Mouse (Mus musculus) liver, embryonic 11.5 days (tissue): ENCODE results near the gene Tbp. TPM values are rescaled to one million over a fixed set of nuclear protein-coding genes. Genes with fewer than 3 reads are reported as not detected.
"Not testable (repeated sequence)": the region's sequence is repeated elsewhere in the genome, so short reads cannot be mapped to it uniquely, and the experiment has no call there.

ENCODE experiments used
- ATAC-seq: fragments of 200-750 bp; cut with Nextera tagmentation; replicated peaks from 2 replicates; pipeline ENCODE4 v1.8.0; 2017; ENCODE audit warnings: moderate number of reproducible peaks, mild to moderate bottlenecking, moderate TSS enrichment, moderate library complexity; ENCODE audit not compliant: low FRiP score
- DNase-seq: peaks from one replicate; pipeline ENCODE4 v3.0.0-alpha.2; 2017; ENCODE audit warnings: low spot score
- H3K27ac ChIP-seq: fragments of 300-500 bp; sonication (generic); 2 replicates; pipeline ENCODE4 v1.5.1; 2014; ENCODE audit warnings: mild to moderate bottlenecking, low read depth, low read length, control low read depth
- H3K27me3 ChIP-seq: fragments of 300-500 bp; sonication (generic); replicated peaks from 2 replicates; pipeline ENCODE4 v1.6.1; 2014; ENCODE audit warnings: low read length, mixed read lengths; ENCODE audit not compliant: control insufficient read depth, insufficient read depth
- H3K36me3 ChIP-seq: fragments of 300-500 bp; sonication (generic); 2 replicates; pipeline ENCODE4 v1.6.1; 2014; ENCODE audit warnings: mild to moderate bottlenecking, low read length, moderate library complexity, mixed read lengths; ENCODE audit not compliant: control insufficient read depth, insufficient read depth
- H3K4me1 ChIP-seq: fragments of 300-500 bp; sonication (generic); replicated peaks from 2 replicates; pipeline ENCODE4 v1.6.1; 2014; ENCODE audit warnings: low read length, mixed read lengths; ENCODE audit not compliant: control insufficient read depth, insufficient read depth
- H3K4me2 ChIP-seq: fragments of 300-500 bp; sonication (generic); 2 replicates; pipeline ENCODE4 v1.6.1; 2014; ENCODE audit warnings: mild to moderate bottlenecking, control low read depth, moderate library complexity
- H3K4me3 ChIP-seq: fragments of 300-500 bp; sonication (generic); 2 replicates; pipeline ENCODE4 v1.5.1; 2014; ENCODE audit warnings: low read depth, low read length, control low read depth
- H3K9ac ChIP-seq: fragments of 300-500 bp; sonication (generic); 2 replicates; pipeline ENCODE4 v1.6.1; 2014; ENCODE audit warnings: low read depth, low read length, control low read depth
- H3K9me3 ChIP-seq: fragments of 300-500 bp; sonication (generic); 2 replicates; pipeline ENCODE4 v1.6.1; 2016; ENCODE audit warnings: low read length, inconsistent platforms, mixed read lengths; ENCODE audit not compliant: control insufficient read depth
- WGBS: fragments of 180-500 bp; shearing (Covaris S2); extraction: QIAGEN DNeasy Blood & Tissue Kit; methylation state at CpG from one replicate; pipeline ENCODE4 v1.1.7; 2014; 5-methylcytosine and 5-hydroxymethylcytosine counted together
- polyA plus RNA-seq: library from polyadenylated mRNA; unstranded; fragments of >200 nt; fragmentation: Nextera tagmentation; extraction: Ambion mirVana; gene quantifications from 2 replicates; pipeline ENCODE4 v1.2.1, GENCODE M21; 2014

Tbp gene
- polyA plus RNA-seq, 1 experiment from 2014 or later = 54.3 TPM

GRCm38 (mm10) chr17:15527811-15528136 lies 28.1 kb downstream of the Tbp start:
- no peaks in the 10 kb centered on the region for H3K27me3 ChIP-seq

GRCm38 (mm10) chr17:15528887-15529286 lies 29.2 kb downstream of the Tbp start:
- Histone ChIP-seq H3K4me1 (peaks cover 11% of the 10 kb centered on the region; the same call in 1 of the 2 replicates), H3K4me3 (no peak overlapping the region), H3K9me3 (no peaks in the 10 kb centered on the region), H3K4me2 (no peak overlapping the region), H3K27me3 (no peaks in the 10 kb centered on the region), H3K27ac (no peak overlapping the region), H3K9ac (no peak overlapping the region), H3K36me3 (peaks cover 6% of the 10 kb centered on the region; the same call in 1 of the 2 replicates)
- no peak for ATAC-seq
- DNase-seq = no peak
- WGBS = 59% methylated on average over 2 of the region's 2 CpGs

More at GRCm38 (mm10) chr17:15527811-15528136, 28.1 kb downstream of the Tbp start:
- Histone ChIP-seq H3K36me3 (peaks cover 6% of the 10 kb centered on the region; the same call in 1 of the 2 replicates), H3K4me3 (peak overlapping the region; percentile 93), H3K4me2 (peak overlapping the region; percentile 92), H3K4me1 (peaks cover 11% of the 10 kb centered on the region; the same call in 1 of the 2 replicates), H3K27ac (peak overlapping the region; percentile 79; the same call in 1 of the 2 replicates), H3K9me3 (no peaks in the 10 kb centered on the region), H3K9ac (peak overlapping the region; percentile 93)
- 43% methylated on average over 3 of the region's 3 CpGs for WGBS
- no peak for ATAC-seq
- DNase-seq = no peak

- no peak overlapping the region for H3K27ac ChIP-seq
- DNase-seq = no peak
- WGBS = 12% methylated on average over 5 of the region's 5 CpGs
- H3K9ac ChIP-seq = no peak overlapping the region
- no peak overlapping the region for H3K4me3 ChIP-seq
- no peaks in the 10 kb centered on the region for H3K36me3 ChIP-seq
- no peaks in the 10 kb centered on the region for H3K9me3 ChIP-seq
- peaks cover 10% of the 10 kb centered on the region; the same call in 1 of the 2 replicates for H3K4me1 ChIP-seq
- H3K27me3 ChIP-seq = peaks cover 3% of the 10 kb centered on the region
- H3K4me2 ChIP-seq = no peak overlapping the region
- ATAC-seq = no peak
Observed at GRCm38 (mm10) chr17:15530141-15530540, 30.5 kb downstream of the Tbp start.

GRCm38 (mm10) chr17:15535162-15535800 lies 35.6 kb downstream of the Tbp start:
- Histone ChIP-seq H3K9me3 (no peaks in the 10 kb centered on the region), H3K27me3 (peaks cover 26% of the 10 kb centered on the region), H3K9ac (no peak overlapping the region), H3K4me1 (no peaks in the 10 kb centered on the region; the same call in 1 of the 2 replicates), H3K4me3 (no peak overlapping the region), H3K36me3 (no peaks in the 10 kb centered on the region), H3K27ac (no peak overlapping the region), H3K4me2 (no peak overlapping the region; the same call in 1 of the 2 replicates)
- WGBS = 53% methylated on average over 11 of the region's 11 CpGs
- DNase-seq (no peak), ATAC-seq (no peak)

DNA sequence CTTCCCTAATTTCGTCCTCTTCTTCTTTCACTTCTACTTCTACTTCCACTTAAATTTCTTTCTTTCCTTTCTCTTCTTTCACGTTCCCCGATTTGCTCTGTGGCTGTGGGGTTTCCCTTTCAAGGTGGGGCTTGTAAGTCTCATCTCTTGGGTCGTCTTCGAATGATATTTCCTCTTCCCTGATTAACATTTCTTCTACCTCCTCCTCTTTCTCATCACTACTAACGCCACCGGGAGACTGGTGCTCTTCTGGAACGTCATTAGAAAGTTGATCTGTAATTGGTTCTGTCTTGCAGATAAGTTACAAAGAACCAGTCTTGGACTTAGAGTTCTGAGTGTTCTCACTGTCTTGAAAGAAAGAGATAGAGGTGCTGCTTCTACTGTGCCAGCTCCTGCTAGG lies 36.3 kb downstream of the Tbp start:
- DNase-seq = no peak
- peaks cover 26% of the 10 kb centered on the region for H3K27me3 ChIP-seq
- no peak overlapping the region for H3K9ac ChIP-seq
- no peak overlapping the region for H3K27ac ChIP-seq
- H3K36me3 ChIP-seq = no peaks in the 10 kb centered on the region
- peak overlapping the region; percentile 50 for H3K4me3 ChIP-seq
- no peaks in the 10 kb centered on the region; the same call in 1 of the 2 replicates for H3K4me1 ChIP-seq
- peak overlapping the region; percentile 77 for H3K4me2 ChIP-seq
- no peaks in the 10 kb centered on the region for H3K9me3 ChIP-seq
- 16% methylated on average over 8 of the region's 8 CpGs for whole genome bisulfite sequencing
- ATAC-seq = no peak

DNA sequence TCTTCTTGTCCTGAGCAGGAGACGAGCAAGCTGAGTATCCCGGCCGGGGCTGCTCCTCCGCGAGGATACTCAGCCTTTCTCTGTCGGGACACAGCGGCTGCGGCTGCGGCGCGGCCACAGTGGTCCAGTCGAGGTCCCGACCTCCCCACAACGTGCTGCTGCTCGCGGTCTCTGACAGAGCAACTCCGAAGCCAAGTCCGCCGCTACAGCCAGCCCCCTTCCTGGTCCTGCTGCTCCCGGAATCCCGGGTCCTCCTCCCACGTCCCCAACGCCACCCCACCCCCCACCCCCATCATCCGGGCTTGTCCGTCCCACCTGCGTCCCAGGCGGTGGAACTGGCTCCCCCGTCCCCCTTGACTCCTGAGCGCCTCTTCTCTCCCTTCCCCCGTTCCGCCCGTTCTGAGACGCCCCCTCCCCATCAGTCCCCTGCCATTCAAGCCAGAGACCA lies 36.8 kb downstream of the Tbp start:
- H3K27ac ChIP-seq = no peak overlapping the region
- H3K4me2 ChIP-seq = peak overlapping the region; percentile 77
- H3K27me3 ChIP-seq = peaks cover 26% of the 10 kb centered on the region
- DNase-seq (peak; percentile 54), ATAC-seq (no peak)
- H3K4me3 ChIP-seq = peak overlapping the region; percentile 50
- H3K9me3 ChIP-seq = no peaks in the 10 kb centered on the region
- under 1% methylated on average over 33 of the region's 33 CpGs for WGBS
- no peaks in the 10 kb centered on the region for H3K36me3 ChIP-seq
- no peaks in the 10 kb centered on the region; the same call in 1 of the 2 replicates for H3K4me1 ChIP-seq
- peak overlapping the region; percentile 25; the same call in 1 of the 2 replicates for H3K9ac ChIP-seq

DNA sequence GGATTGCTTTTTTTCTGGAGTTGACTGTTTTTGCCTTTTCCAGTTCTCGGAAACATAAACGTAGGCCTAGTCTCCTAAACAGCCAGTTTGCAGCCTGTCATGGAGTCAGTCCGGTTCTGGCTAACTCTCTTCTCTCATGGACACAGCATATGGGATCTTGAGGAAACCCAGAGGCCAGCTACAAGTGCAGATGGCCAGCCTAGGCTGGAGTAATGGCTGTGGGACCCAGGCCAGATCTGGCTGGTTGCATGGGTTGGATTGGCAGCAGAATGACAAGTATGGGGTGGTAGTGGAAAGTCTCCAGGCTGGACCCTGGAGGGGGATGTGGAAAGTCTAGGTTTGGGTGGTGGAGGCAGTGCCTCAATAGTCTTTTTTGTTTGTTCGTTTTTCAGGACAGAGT lies 40.6 kb downstream of the Tbp start:
- DNase-seq = no peak
- H3K4me3 ChIP-seq = no peak overlapping the region
- no peak overlapping the region for H3K4me2 ChIP-seq
- ATAC-seq = no peak
- no peak overlapping the region for H3K27ac ChIP-seq
- H3K4me1 ChIP-seq = no peaks in the 10 kb centered on the region; the same call in 1 of the 2 replicates
- no peaks in the 10 kb centered on the region; the same call in 1 of the 2 replicates for H3K9me3 ChIP-seq
- H3K36me3 ChIP-seq = no peaks in the 10 kb centered on the region
- H3K9ac ChIP-seq = no peak overlapping the region
- 73% methylated on average over 4 of the region's 4 CpGs for WGBS
- peaks cover 21% of the 10 kb centered on the region for H3K27me3 ChIP-seq

DNA sequence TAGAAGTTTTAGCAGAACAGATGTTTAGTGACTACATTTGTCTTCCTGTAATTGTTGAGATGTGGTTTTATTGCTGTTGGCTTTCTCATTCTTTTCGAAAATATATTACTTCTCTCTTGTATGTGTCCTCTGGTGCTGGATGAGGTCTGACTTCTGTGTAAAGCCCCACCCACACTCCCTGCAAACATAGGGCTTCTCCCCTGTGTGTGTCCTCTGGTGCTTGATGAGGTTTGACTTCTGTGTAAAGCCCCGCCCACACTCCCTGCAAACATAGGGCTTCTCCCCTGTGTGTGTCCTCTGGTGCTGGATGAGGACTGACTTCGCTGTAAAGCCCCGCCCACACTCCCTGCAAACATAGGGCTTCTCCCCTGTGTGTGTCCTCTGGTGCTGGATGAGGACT lies 44.2 kb downstream of the Tbp start:
- not testable (repeated sequence) for H3K9ac ChIP-seq, DNase-seq, H3K4me1 ChIP-seq, H3K4me2 ChIP-seq, H3K27me3 ChIP-seq, ATAC-seq, H3K36me3 ChIP-seq, H3K27ac ChIP-seq, H3K4me3 ChIP-seq, H3K9me3 ChIP-seq
- 65% methylated on average over 3 of the region's 4 CpGs for WGBS

DNA sequence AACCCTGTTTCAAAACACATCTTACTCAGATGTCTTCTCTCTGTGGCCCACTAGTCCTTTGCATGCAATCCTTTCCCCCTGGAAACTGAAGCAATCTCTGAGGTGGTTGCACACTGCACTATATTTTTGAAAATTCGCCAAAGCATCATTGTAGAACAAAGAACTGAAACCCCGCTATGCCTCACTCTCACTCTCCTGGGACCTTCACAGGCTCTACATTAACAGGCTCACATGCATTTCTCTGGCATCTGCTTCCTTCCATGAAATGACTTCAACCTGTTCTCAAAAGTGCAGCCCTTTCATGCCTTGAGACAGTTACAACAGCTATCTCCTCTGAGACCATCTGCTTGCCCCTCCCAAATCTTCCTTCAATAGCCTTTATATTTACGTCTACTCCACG lies 46.8 kb downstream of the Tbp start:
- Histone ChIP-seq H3K9ac (no peak overlapping the region), H3K27ac (no peak overlapping the region), H3K27me3 (no peaks in the 10 kb centered on the region), H3K4me3 (no peak overlapping the region), H3K9me3 (no peaks in the 10 kb centered on the region; the same call in 1 of the 2 replicates), H3K4me1 (no peaks in the 10 kb centered on the region), H3K4me2 (no peak overlapping the region), H3K36me3 (no peaks in the 10 kb centered on the region)
- no peak for ATAC-seq
- no peak for DNase-seq
- 65% methylated on average over 4 of the region's 4 CpGs for WGBS
